Mouse (Mus musculus) spleen, adult 2 months (tissue): ENCODE measurements around the gene Krt2.

ENCODE experiments used
- CTCF ChIP-seq: fragments of 200-500 bp; IDR thresholded peaks from 2 replicates; pipeline ENCODE4 v1.5.1; 2011; ENCODE audit warnings: mild to moderate bottlenecking, inconsistent platforms; ENCODE audit not compliant: insufficient read depth, insufficient read length, insufficient replicate concordance; ENCODE audit errors: extremely low read depth
- POLR2A ChIP-seq: fragments of 200-500 bp; IDR thresholded peaks from 2 replicates; pipeline ENCODE4 v1.6.1; 2011; ENCODE audit warnings: low read depth, low read length, inconsistent platforms

- TF ChIP-seq POLR2A (no peak), CTCF (no peak)
Observed at GRCm38 (mm10) chr15:101829441-101829840, 11.5 kb upstream of the Krt2 start.
